Mouse (Mus musculus) spleen, adult 12 weeks (tissue): ENCODE results near the gene Ahdc1.
"Not testable (repeated sequence)": the region's sequence is repeated elsewhere in the genome, so short reads cannot be mapped to it uniquely, and the experiment has no call there.

ENCODE experiments used
- DNase-seq: peaks from one replicate; pipeline ENCODE4 v3.0.0; 2022; ENCODE audit warnings: low spot score

The Ahdc1 gene

GRCm38 (mm10) chr4:132993553-132993952 is 17.5 kb upstream of the Ahdc1 start:
- DNase-seq, result no peak

GRCm38 (mm10) chr4:132997469-132998237 is 13.4 kb upstream of the Ahdc1 start:
- DNase-seq, result no peak

GRCm38 (mm10) chr4:133002896-133003295 is 8.2 kb upstream of the Ahdc1 start:
- DNase-seq, result no peak

- DNase-seq, result no peak
Observed at GRCm38 (mm10) chr4:133003316-133004018, 7.6 kb upstream of the Ahdc1 start.

- peak; percentile 45 for DNase-seq
Observed at GRCm38 (mm10) chr4:133005233-133005632, 5.8 kb upstream of the Ahdc1 start.

GRCm38 (mm10) chr4:133005885-133006451 is 5.1 kb upstream of the Ahdc1 start:
- not testable (repeated sequence) for DNase-seq

- no peak for DNase-seq
Observed at GRCm38 (mm10) chr4:133007513-133008380, 3.3 kb upstream of the Ahdc1 start.

GRCm38 (mm10) chr4:133009131-133009530 is 1.9 kb upstream of the Ahdc1 start:
- peak; percentile 41 for DNase-seq

- no peak for DNase-seq
Observed at GRCm38 (mm10) chr4:133009676-133010075, 1.4 kb upstream of the Ahdc1 start.

GRCm38 (mm10) chr4:133010611-133011010 is 449 bp upstream of the Ahdc1 start:
- DNase-seq, result no peak

- DNase-seq, result no peak
Observed at GRCm38 (mm10) chr4:133011821-133012775, 1.0 kb downstream of the Ahdc1 start.

GRCm38 (mm10) chr4:133012776-133013265 is 1.8 kb downstream of the Ahdc1 start:
- DNase-seq, result no peak

GRCm38 (mm10) chr4:133013266-133013891 is 2.3 kb downstream of the Ahdc1 start:
- no peak for DNase-seq

GRCm38 (mm10) chr4:133014088-133014487 is 3.0 kb downstream of the Ahdc1 start:
- no peak for DNase-seq

GRCm38 (mm10) chr4:133014896-133015709 is 4.0 kb downstream of the Ahdc1 start:
- DNase-seq, result no peak

- no peak for DNase-seq
Observed at GRCm38 (mm10) chr4:133015710-133016651, 4.9 kb downstream of the Ahdc1 start.

- no peak for DNase-seq
Observed at GRCm38 (mm10) chr4:133016677-133017415, 5.8 kb downstream of the Ahdc1 start.
